Mouse (Mus musculus): Measurements from ENCODE around the gene Hist1h2bh. TPM values are rescaled to one million over a fixed set of nuclear protein-coding genes. Genes with fewer than 3 reads are reported as not detected.
"Not testable (repeated sequence)": the region's sequence is repeated elsewhere in the genome, so short reads cannot be mapped to it uniquely, and the experiment has no call there.

Hist1h2bh gene
- polyA plus RNA-seq, 1 experiment from 2014 or later: 0.31 TPM

DNA sequence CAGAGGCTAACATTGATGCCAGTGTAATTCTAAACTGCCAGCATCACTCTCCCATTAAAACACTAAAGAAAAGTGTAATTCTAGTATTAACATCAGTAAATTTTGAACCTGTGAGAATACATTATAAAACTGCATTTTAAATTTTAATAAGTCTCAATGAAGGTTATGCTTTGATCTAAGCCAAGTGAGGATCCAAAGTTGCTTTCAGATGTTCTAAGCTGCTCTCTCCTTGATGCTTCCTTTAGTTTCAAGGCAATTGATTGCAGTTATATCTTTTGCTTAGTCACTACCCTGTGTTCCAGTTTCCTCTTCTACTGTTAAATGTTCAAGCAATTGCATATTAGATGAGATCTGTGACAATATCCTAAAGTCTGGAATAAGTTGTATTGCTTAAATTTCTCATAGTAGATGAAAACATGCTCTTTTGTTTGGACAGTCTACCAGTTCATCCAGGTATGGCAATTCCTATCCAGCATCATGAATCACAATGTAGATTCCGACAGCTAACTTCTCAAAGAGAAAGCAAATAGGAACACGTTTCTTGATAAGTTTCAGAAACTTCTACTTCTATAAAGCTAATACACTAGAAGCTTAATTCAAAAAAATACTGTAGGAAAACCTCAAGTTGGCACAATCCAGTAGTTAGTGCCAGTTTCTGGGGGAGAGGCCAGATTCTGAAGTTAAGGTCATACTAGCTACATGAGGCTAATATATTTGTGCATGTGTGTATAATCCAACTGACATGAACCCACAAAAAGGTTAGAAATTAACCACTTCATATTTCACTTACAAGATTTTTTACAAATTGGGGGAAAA is 29.2 kb upstream of the Hist1h2bh start:
- ATAC-seq: no peak
- Histone ChIP-seq H3K9me3 (no peaks in the 10 kb centered on the region), H3K27me3 (no peaks in the 10 kb centered on the region), H3K4me1 (replicated peaks) (peaks cover 45% of the 10 kb centered on the region), H3K27ac (peak overlapping the region; percentile 96), H3K36me3 (no peaks in the 10 kb centered on the region), H3K4me3 (replicated peaks) (peak overlapping the region; percentile 51), H3K9ac (replicated peaks) (peak overlapping the region; percentile 76; the same call in 1 of the 2 replicates), H3K4me2 (replicated peaks) (peak overlapping the region; percentile 75)
- WGBS: 45% methylated on average over 2 of the region's 2 CpGs

DNA sequence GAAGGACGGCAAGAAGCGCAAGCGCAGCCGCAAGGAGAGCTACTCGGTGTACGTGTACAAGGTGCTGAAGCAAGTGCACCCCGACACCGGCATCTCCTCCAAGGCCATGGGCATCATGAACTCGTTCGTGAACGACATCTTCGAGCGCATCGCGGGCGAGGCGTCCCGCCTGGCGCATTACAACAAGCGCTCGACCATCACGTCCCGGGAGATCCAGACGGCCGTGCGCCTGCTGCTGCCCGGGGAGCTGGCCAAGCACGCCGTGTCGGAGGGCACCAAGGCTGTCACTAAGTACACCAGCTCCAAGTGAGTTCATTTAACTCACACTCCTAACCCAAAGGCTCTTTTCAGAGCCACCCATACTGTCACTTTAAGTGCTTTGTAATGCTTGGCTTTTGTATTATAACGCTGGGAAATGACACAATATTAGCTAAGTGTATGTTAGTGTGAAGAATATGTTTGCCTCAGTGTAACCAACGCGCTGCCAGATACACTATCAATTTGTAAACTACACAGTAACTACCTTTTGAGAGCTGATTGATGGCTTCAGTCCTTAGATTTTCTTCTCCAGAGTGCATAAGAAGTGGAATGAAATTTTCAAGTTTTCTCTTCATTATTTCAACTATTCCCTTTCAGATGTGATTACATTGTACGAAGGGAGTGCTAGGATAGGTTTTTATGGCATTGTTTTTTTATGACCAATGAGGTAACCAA is 28.5 kb upstream of the Hist1h2bh start:
- H3K36me3 ChIP-seq, ATAC-seq, H3K9me3 ChIP-seq, H3K27me3 ChIP-seq: not testable (repeated sequence)
- peak overlapping the region; percentile 51 for H3K4me3 ChIP-seq (replicated peaks)
- H3K27ac ChIP-seq: peak overlapping the region; percentile 96
- H3K4me2 ChIP-seq (replicated peaks): peak overlapping the region; percentile 75
- H3K9ac ChIP-seq (replicated peaks): peak overlapping the region; percentile 76
- WGBS: under 1% methylated on average over 16 of the region's 34 CpGs
- peaks cover 37% of the 10 kb centered on the region for H3K4me1 ChIP-seq (replicated peaks)

- Histone ChIP-seq H3K4me3 (replicated peaks) (peak within 1 kb of the TSS; percentile 51), H3K9me3 (no peaks in the 10 kb centered on the region), H3K4me2 (replicated peaks) (peak within 1 kb of the TSS; percentile 75), H3K27me3 (no peaks in the 10 kb centered on the region), H3K9ac (replicated peaks) (peak within 1 kb of the TSS; percentile 76), H3K4me1 (replicated peaks) (peaks cover 31% of the 10 kb centered on the region), H3K36me3 (no peaks in the 10 kb centered on the region), H3K27ac (peak within 1 kb of the TSS; percentile 96)
- under 1% methylated on average over 18 of the region's 18 CpGs for WGBS
- ATAC-seq: peak; percentile 93
Observed at GRCm38 (mm10) chr13:23571022-23571503, 27.9 kb upstream of the Hist1h2bh start, which contains the start of the genes Hist1h2ae and Hist1h2bg. Gene Hist1h2ae, minus strand, starts transcription at chr13:23571220. Gene Hist1h2bg, plus strand, starts transcription at chr13:23571396.

DNA sequence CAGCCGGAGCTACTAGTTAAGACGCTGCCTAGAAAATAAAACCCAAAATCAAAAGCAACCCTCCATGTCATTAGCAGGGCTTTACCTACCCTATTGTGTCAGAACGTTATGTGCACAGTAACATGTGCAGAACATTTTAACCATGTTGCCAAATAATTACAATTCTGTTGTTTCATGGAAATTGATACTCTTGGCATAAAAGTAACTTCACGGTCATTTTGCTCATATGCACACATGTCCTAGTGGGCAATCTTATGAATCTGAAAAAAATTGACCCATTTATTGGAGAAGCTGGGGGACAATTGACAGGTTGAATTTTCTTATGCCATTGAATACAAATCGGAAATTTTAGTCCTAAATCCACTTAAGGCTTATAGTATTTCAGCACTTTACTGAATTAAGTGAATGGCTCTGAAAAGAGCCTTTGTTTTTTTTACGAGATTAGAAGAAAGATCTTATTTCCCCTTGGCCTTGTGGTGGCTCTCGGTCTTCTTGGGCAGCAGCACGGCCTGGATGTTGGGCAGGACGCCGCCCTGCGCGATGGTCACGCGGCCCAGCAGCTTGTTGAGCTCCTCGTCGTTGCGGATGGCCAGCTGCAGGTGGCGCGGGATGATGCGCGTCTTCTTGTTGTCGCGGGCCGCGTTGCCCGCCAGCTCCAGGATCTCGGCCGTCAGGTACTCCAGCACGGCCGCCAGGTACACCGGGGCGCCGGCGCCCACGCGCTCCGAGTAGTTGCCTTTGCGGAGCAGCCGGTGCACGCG is 27.2 kb upstream of the Hist1h2bh start:
- not testable (repeated sequence) for ATAC-seq, H3K9me3 ChIP-seq
- WGBS: under 1% methylated on average over 26 of the region's 41 CpGs

DNA sequence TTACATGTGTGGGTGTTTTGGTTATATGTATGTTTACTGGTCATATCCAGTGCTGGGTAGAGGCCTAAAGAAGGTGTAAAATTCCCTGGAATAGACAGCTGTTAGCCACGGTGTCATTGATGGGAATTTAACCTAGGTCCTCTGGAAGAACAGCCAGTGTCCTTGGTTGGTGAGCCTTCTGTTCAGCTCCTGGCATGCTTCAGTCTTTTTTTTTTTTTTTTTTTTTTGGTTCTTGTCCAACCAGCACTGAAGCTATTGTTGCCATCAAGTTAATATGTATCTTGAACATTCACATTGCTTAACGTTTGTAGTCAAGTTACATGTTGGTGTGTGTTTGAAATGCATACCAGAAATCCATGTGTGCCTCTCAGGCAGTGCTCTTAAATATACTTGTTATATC is 21.3 kb upstream of the Hist1h2bh start:
- no peak for ATAC-seq
- H3K9ac ChIP-seq (replicated peaks): no peak overlapping the region
- WGBS: 89% methylated on average over 2 of the region's 2 CpGs
- peak overlapping the region; percentile 98; the same call in 1 of the 2 replicates for H3K27ac ChIP-seq
- H3K9me3 ChIP-seq: no peaks in the 10 kb centered on the region
- H3K27me3 ChIP-seq: no peaks in the 10 kb centered on the region
- no peaks in the 10 kb centered on the region for H3K36me3 ChIP-seq
- H3K4me2 ChIP-seq (replicated peaks): no peak overlapping the region
- H3K4me3 ChIP-seq (replicated peaks): no peak overlapping the region
- peaks cover 8% of the 10 kb centered on the region for H3K4me1 ChIP-seq (replicated peaks)

More for the DNA sequence above, 27.2 kb upstream of the Hist1h2bh start:
- H3K27me3 ChIP-seq, H3K36me3 ChIP-seq: not testable (repeated sequence)
- Histone ChIP-seq H3K4me1 (replicated peaks) (peaks cover 30% of the 10 kb centered on the region), H3K4me2 (replicated peaks) (peak overlapping the region; percentile 75), H3K4me3 (replicated peaks) (peak overlapping the region; percentile 51), H3K9ac (replicated peaks) (peak overlapping the region; percentile 61), H3K27ac (peak overlapping the region; percentile 96)

- Histone ChIP-seq H3K9ac (replicated peaks) (peak overlapping the region; percentile 65), H3K27ac (peak overlapping the region; percentile 98), H3K36me3 (no peaks in the 10 kb centered on the region), H3K4me3 (replicated peaks) (peak overlapping the region; percentile 47), H3K4me1 (replicated peaks) (peaks cover 7% of the 10 kb centered on the region), H3K27me3 (no peaks in the 10 kb centered on the region), H3K9me3 (no peaks in the 10 kb centered on the region), H3K4me2 (replicated peaks) (peak overlapping the region; percentile 67)
- 3% methylated on average over 18 of the region's 18 CpGs for WGBS
- ATAC-seq: peak; percentile 59
Observed at GRCm38 (mm10) chr13:23562699-23563462, 19.7 kb upstream of the Hist1h2bh start.

DNA sequence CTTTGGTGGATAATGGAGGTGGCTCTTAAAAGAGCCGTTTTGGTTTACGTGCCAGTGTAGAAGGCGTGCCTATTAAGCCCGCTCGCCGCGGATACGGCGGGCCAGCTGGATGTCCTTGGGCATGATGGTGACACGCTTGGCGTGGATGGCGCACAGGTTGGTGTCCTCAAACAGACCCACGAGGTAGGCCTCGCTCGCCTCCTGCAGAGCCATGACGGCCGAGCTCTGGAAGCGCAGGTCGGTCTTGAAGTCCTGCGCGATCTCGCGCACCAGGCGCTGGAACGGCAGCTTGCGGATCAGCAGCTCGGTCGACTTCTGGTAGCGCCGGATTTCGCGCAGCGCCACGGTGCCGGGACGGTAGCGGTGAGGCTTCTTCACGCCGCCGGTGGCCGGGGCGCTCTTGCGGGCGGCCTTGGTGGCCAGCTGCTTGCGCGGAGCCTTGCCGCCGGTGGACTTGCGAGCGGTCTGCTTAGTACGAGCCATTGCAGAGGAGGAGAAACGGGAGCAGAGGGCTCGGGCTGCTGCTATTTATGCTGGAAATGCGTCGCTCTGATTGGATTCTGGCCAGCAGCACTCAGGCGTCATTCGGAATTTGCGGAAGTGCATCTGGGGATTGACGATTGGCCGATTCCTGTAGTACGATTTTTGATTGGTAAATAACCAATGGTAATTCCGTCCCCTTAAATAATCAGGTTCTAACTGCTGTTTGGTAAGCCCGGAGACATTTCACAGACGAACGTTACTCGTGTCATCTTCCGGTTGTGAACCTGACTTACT is 18.9 kb upstream of the Hist1h2bh start, which contains the start of gene Hist1h3e:
Gene Hist1h3e (minus strand): TSS at position 487 of the 777 bp plus-strand sequence.
- Histone ChIP-seq H3K9ac (replicated peaks) (peak within 1 kb of the TSS; percentile 74), H3K4me3 (replicated peaks) (peak within 1 kb of the TSS; percentile 47), H3K4me2 (replicated peaks) (peak within 1 kb of the TSS; percentile 67), H3K27ac (peak within 1 kb of the TSS; percentile 98)
- ATAC-seq: peak; percentile 98
- under 1% methylated on average over 59 of the region's 67 CpGs for WGBS
- not testable (repeated sequence) for H3K27me3 ChIP-seq; H3K36me3 ChIP-seq; H3K9me3 ChIP-seq; H3K4me1 ChIP-seq (replicated peaks)

- ATAC-seq: not testable (repeated sequence)
- 0% methylated on average over 2 of the region's 5 CpGs for WGBS
- peak overlapping the region; percentile 74; the same call in 1 of the 2 replicates for H3K9ac ChIP-seq (replicated peaks)
Observed at GRCm38 (mm10) chr13:23561531-23561882, 18.3 kb upstream of the Hist1h2bh start.

GRCm38 (mm10) chr13:23560699-23561098 is 17.5 kb upstream of the Hist1h2bh start:
- H3K4me3 ChIP-seq (replicated peaks); ATAC-seq; H3K36me3 ChIP-seq; H3K27me3 ChIP-seq; H3K9ac ChIP-seq (replicated peaks); H3K9me3 ChIP-seq; H3K27ac ChIP-seq: not testable (repeated sequence)
- 15% methylated on average over 2 of the region's 2 CpGs for WGBS
- Histone ChIP-seq H3K4me2 (replicated peaks) (peak overlapping the region; percentile 22), H3K4me1 (replicated peaks) (peaks cover 14% of the 10 kb centered on the region)

More at GRCm38 (mm10) chr13:23561531-23561882, 18.3 kb upstream of the Hist1h2bh start:
- H3K27me3 ChIP-seq, H3K9me3 ChIP-seq, H3K36me3 ChIP-seq: not testable (repeated sequence)
- H3K4me3 ChIP-seq (replicated peaks): peak overlapping the region; percentile 47
- peak overlapping the region; percentile 67 for H3K4me2 ChIP-seq (replicated peaks)
- H3K27ac ChIP-seq: peak overlapping the region; percentile 98
- H3K4me1 ChIP-seq (replicated peaks): peaks cover 11% of the 10 kb centered on the region

DNA sequence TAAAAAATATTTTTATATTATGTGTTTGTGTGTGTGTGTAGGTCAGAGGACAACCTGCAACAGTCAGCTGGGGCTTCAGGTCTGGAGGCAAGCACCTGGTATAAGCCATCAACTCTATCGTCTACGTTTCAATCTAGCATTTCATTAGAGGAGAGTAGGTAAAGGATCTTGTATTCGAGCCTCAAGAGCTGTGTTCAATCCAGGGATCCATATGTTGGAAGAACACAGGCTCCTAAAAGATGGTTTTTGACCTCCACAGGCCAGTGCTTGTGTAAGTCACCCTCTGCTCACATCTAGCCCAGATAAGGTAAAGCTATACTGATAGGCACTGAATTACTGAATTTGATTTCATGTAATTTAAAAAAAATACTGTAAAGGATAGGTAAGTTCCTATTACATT is 13.7 kb upstream of the Hist1h2bh start:
- Histone ChIP-seq H3K4me1 (replicated peaks) (peaks cover 29% of the 10 kb centered on the region), H3K36me3 (no peaks in the 10 kb centered on the region), H3K4me2 (replicated peaks) (0 out of 2 replicates have a peak overlapping the region, but pooled peaks have one; percentile 20), H3K9me3 (no peaks in the 10 kb centered on the region), H3K27me3 (no peaks in the 10 kb centered on the region), H3K9ac (replicated peaks) (no peak overlapping the region), H3K4me3 (replicated peaks) (no peak overlapping the region), H3K27ac (no peak overlapping the region; the same call in 1 of the 2 replicates)
- WGBS: 77% methylated on average over 3 of the region's 3 CpGs
- no peak for ATAC-seq
